Mouse (Mus musculus) liver, embryonic 15.5 days (tissue): Measurements from ENCODE around the gene Ide. TPM values are rescaled to one million over a fixed set of nuclear protein-coding genes. Genes with fewer than 3 reads are reported as not detected.

Experiments used
- polyA plus RNA-seq: library from polyadenylated mRNA; unstranded; fragments of >200 nt; fragmentation: Nextera tagmentation; extraction: Ambion mirVana; gene quantifications from 2 replicates; pipeline ENCODE4 v1.2.1, GENCODE M21; 2015

Gene Ide
- polyA plus RNA-seq, 1 experiment from 2014 or later: 25.8 TPM

Other genes starting within 250 kb of the Ide start
- 159 and 162 TPM in 2 replicates for gene March5, start 130.3 kb downstream of the Ide start, polyA plus RNA-seq
- 3.3 and 4.8 TPM in 2 replicates for gene Cpeb3, start 129.3 kb downstream of the Ide start, polyA plus RNA-seq
- 53.0 and 53.3 TPM in 2 replicates for gene Kif11, start 38.6 kb upstream of the Ide start, polyA plus RNA-seq
- 28.5 and 30.3 TPM in 2 replicates for gene Hhex, start 97.0 kb upstream of the Ide start, polyA plus RNA-seq
- 27.2 and 27.5 TPM in 2 replicates for gene Exoc6, start 212.6 kb upstream of the Ide start, polyA plus RNA-seq